Mouse (Mus musculus): ENCODE data around the gene Ebf1.
A peak's percentile ranks its signal among the peaks of the same experiment; 100 is the strongest.

Gene Ebf1

GRCm38 (mm10) chr11:44707381-44708289 is 90.5 kb downstream of the Ebf1 start:
- no peak for DNase-seq

- DNase-seq: no peak
Observed at GRCm38 (mm10) chr11:44708290-44708685, 91.2 kb downstream of the Ebf1 start.

GRCm38 (mm10) chr11:44709073-44709618 is 92.0 kb downstream of the Ebf1 start:
- DNase-seq: no peak

- DNase-seq: no peak
Observed at GRCm38 (mm10) chr11:44709869-44710460, 92.8 kb downstream of the Ebf1 start.

GRCm38 (mm10) chr11:44710861-44711260 is 93.7 kb downstream of the Ebf1 start:
- no peak for DNase-seq

- DNase-seq: no peak
Observed at GRCm38 (mm10) chr11:44714188-44714587, 97.1 kb downstream of the Ebf1 start.

- DNase-seq: no peak
Observed at GRCm38 (mm10) chr11:44715776-44716175, 98.7 kb downstream of the Ebf1 start.

GRCm38 (mm10) chr11:44716928-44717327 is 99.8 kb downstream of the Ebf1 start:
- no peak for DNase-seq

GRCm38 (mm10) chr11:44717636-44718035 is 100.5 kb downstream of the Ebf1 start:
- DNase-seq: no peak

GRCm38 (mm10) chr11:44721976-44722375 is 104.9 kb downstream of the Ebf1 start:
- no peak for DNase-seq

GRCm38 (mm10) chr11:44723950-44724502 is 106.9 kb downstream of the Ebf1 start:
- DNase-seq: no peak

GRCm38 (mm10) chr11:44725732-44726131 is 108.6 kb downstream of the Ebf1 start:
- DNase-seq: no peak

GRCm38 (mm10) chr11:44727376-44727775 is 110.3 kb downstream of the Ebf1 start:
- no peak for DNase-seq

- no peak for DNase-seq
Observed at GRCm38 (mm10) chr11:44727821-44728220, 110.7 kb downstream of the Ebf1 start.

GRCm38 (mm10) chr11:44728271-44728670 is 111.2 kb downstream of the Ebf1 start:
- DNase-seq: no peak

GRCm38 (mm10) chr11:44729931-44730330 is 112.8 kb downstream of the Ebf1 start:
- no peak for DNase-seq

GRCm38 (mm10) chr11:44731763-44732162 is 114.6 kb downstream of the Ebf1 start:
- DNase-seq: no peak

- DNase-seq: no peak
Observed at GRCm38 (mm10) chr11:44733276-44733675, 116.2 kb downstream of the Ebf1 start.

- no peak for DNase-seq
Observed at GRCm38 (mm10) chr11:44738046-44738445, 120.9 kb downstream of the Ebf1 start.

GRCm38 (mm10) chr11:44738820-44739219 is 121.7 kb downstream of the Ebf1 start:
- peak; percentile 18 for DNase-seq

- DNase-seq: no peak
Observed at GRCm38 (mm10) chr11:44740278-44741041, 123.3 kb downstream of the Ebf1 start.

- DNase-seq: no peak
Observed at GRCm38 (mm10) chr11:44741042-44741491, 124.0 kb downstream of the Ebf1 start.

GRCm38 (mm10) chr11:44744446-44744845 is 127.3 kb downstream of the Ebf1 start:
- DNase-seq: no peak
